Mouse (Mus musculus) C2C12 (cell line): ENCODE results near the gene Olfr67.

ENCODE experiments used
- CEBPB ChIP-seq: IDR thresholded peaks from one replicate; pipeline ENCODE4 v1.6.1; 2011; ENCODE audit warnings: low read depth, mild to moderate bottlenecking, control low read depth, moderate library complexity
- CTCF ChIP-seq: IDR thresholded peaks from one replicate; pipeline ENCODE4 v1.5.1; 2011; ENCODE audit not compliant: control insufficient read depth, insufficient read depth, insufficient read length
- MAX ChIP-seq: IDR thresholded peaks from one replicate; pipeline ENCODE4 v1.6.1; 2011; ENCODE audit warnings: mild to moderate bottlenecking, control low read depth
- MYOG ChIP-seq: IDR thresholded peaks from one replicate; pipeline ENCODE4 v1.6.1; 2011; ENCODE audit not compliant: control insufficient read depth, insufficient read length; ENCODE audit errors: extremely low read depth
- USF1 ChIP-seq: IDR thresholded peaks from one replicate; pipeline ENCODE4 v1.6.1; 2011; ENCODE audit warnings: low read depth, mild to moderate bottlenecking, control low read depth, moderate library complexity

- TF ChIP-seq CTCF (no peak), USF1 (no peak), MYOG (no peak), MAX (no peak), CEBPB (no peak)
Observed at GRCm38 (mm10) chr7:103840268-103840667, 48.6 kb upstream of the Olfr67 start, which contains the start of gene Hbb-bh2.
